Mouse (Mus musculus): ENCODE measurements around the gene Tesc.

Gene Tesc

DNA sequence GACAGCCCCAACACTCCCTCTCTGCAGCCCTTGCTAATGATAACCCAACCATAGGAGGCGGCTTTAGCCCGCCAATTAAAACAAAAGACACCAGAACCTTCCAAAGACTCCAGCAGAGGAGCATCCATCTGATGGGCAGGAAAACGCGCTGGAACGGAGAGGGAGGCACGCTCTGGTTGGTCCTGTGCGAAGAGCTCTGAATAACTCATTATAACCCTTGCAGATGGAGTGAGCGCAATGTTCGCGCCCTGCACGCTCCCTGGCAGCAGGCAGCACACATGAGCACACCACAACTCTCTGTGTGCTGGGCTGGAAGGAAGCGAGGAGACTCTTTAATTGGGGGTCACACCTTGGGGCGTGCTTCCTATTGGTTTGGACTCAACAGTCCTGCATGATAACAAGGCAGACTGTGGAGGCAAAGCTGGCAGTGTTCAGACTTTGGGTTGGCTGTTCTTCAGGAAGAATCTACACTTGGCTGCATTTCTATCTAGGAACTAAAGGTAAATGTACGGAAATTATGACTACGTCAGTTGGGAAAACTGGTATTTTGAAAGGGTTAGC is 45.8 kb downstream of the Tesc start:
- no peak for DNase-seq (ENCODE audit: low spot score in 2 of 2)

GRCm38 (mm10) chr5:118076721-118077592 is 49.4 kb downstream of the Tesc start:
- no peak for DNase-seq (ENCODE audit: low spot score in 2 of 2)

DNA sequence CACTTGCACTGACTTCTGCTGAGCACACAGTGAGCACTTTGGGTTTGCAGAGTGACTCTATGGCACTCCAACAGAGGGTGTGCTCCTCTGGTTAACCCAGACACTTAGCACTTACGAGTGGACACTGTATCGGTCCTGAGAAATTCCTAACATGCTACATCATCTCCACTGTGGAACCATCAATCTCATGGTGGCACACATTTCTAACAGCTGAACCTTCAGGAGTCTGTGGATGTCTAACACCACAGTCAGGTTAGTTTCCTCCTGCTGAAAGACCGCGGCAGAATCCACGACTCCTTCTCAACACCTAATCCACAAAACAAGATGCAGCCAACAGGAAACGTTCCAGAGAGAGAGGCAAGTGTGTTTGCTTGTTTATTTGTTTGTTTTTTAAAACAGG is 51.0 kb downstream of the Tesc start:
- no peak for DNase-seq (ENCODE audit: low spot score in 2 of 2)

GRCm38 (mm10) chr5:118079354-118079753 is 51.8 kb downstream of the Tesc start:
- DNase-seq (ENCODE audit: low spot score in 2 of 2): no peak

DNA sequence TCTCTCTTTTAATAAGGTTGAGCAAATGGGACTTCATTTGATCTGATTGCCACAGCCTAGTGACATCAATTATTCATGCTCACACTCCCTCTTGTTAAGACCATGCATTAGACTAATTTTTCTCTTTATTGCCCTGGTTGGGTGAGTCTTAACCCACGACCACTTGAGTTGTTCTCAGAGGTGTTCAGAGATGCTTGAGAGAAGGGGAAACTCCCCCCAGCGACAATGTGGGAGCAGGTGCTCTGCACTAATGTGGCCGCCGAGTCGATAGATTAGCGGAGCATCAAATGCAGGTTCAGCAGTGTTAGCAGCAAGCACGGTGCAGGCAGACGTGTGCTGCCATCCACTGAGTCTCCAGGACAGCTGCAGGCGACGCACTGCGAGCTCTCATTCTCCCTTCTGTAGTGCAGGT is 52.3 kb downstream of the Tesc start:
- no peak for DNase-seq (ENCODE audit: low spot score in 2 of 2)

DNA sequence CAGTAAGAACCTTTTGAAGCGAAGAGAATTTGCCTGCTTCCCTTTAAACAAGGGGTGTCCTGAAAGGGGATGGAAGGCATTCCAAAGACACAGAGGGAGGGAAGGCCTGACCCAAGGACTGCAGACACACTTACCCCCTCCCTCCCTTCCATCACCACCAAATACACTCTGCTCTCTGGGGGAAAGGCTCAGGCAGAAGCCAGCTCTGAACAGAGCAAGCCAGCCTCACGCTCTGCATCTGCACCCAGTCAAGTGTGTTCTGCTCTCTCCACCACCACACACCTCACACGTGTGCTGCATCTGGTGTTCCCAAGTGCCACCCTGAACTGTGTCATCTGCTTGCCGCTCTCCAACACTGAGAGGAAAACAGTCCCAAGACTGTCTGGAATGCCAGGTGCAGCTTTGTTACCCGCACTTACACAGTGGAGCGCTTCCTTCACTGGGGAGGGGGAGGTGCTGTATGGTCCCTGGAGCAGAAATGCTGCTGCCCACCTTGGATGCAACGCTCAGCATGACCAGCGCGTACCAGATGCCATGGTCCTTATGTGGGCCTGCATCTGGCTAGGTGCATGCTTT is 53.9 kb downstream of the Tesc start:
- DNase-seq (ENCODE audit: low spot score in 2 of 2): no peak

GRCm38 (mm10) chr5:118081996-118082395 is 54.5 kb downstream of the Tesc start:
- no peak for DNase-seq (ENCODE audit: low spot score in 2 of 2)

GRCm38 (mm10) chr5:118083060-118083638 is 55.6 kb downstream of the Tesc start:
- DNase-seq (ENCODE audit: low spot score in 2 of 2): no peak

GRCm38 (mm10) chr5:118084171-118084727 is 56.7 kb downstream of the Tesc start:
- no peak for DNase-seq (ENCODE audit: low spot score in 2 of 2)

- no peak for DNase-seq (ENCODE audit: low spot score in 2 of 2)
Measured at GRCm38 (mm10) chr5:118085313-118085712, 57.8 kb downstream of the Tesc start.

GRCm38 (mm10) chr5:118086956-118087355 is 59.4 kb downstream of the Tesc start:
- DNase-seq (ENCODE audit: low spot score in 2 of 2): no peak

DNA sequence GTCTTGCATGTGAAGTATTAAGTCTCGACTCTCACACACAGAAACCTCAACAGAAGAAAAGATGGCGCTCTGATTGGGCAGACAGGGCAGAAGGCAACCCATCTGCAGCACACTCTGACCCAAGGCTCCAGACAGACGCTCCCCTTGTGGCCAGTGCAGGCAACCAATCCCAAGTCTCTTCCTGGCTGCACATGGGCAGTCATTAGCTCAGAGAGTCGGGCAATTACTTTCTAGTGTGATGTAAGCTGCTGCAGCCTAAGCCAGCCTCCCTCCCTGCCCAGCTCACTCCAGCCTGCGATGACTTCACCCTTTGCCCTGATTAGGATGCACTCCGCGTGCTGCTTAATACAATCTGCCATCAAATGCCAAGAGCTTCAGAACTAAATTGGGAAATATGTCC is 61.6 kb downstream of the Tesc start:
- DNase-seq (ENCODE audit: low spot score in 2 of 2): no peak

DNA sequence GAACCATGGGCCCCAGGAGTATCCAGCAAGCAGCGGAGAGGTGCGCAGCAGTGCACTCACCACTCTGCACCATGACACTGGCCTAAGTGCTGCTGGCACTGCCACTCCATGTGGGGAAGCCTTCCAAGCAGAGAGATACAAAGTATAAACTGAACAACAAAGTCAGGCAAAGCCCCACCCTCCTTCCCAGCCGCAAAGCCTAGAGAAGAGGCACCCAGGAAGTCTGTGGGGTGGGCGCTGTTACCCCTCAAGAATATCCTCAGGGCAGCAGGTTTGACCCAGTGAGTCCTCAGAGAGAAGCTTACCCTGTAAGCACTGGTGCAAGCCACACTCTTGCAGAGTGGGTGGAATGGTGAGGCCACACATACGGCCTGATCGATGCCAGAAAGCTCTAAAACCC is 62.6 kb downstream of the Tesc start:
- DNase-seq (ENCODE audit: low spot score in 2 of 2): no peak

DNA sequence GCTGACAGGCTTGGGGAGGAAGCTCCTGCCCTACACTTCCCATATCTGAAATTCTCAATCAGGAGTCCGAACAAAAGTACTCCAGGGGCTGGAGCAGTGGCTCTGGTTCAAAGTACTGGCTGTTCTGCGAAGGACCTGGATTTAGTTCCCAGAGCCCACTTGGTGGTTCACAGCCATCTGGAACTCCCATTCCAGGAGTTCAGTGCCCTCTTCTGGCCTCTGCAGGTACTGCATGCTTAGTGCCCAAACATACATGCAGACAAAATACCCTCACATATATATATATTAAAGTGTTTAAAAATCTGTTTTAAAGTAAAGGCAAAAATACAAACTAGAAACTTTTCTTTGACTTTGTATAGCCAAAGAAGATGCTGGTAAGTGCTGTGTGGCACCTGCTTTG is 63.3 kb downstream of the Tesc start:
- peak in 1 of 2 experiments; percentile 17 for DNase-seq (ENCODE audit: low spot score in 2 of 2)

DNA sequence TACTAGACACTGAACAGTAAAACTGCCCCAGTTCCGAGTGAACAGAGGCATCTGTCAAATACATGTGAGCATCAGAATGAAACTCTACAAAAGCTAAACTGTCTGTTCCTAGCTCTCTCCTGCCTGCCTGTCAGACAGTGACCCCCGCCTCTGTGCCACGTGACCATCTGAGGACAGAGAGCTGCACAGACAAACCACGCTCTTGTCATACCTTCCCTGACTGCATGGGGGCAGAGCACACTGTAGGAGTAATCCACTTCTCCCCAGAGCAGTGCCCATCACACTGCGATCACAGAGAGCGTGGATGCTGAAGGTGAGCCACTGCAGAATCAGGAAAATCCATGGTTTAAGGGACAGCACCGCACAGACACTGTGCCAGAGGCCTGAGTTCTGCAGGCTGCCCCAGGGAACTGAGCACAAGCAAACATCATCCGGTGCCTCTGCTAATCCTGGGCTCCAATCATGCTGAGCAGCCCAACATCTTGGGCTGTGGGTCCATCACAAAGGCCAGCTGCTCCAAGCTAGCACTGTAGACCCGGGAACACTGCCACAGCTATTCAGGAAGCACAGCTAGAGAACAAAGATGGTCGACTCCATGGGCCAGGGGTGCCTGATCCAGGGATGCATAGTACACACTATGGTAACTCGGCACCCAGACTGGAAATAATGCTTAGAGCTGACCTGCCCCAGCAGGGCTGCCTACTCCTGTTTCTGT is 65.9 kb downstream of the Tesc start:
- DNase-seq (ENCODE audit: low spot score in 2 of 2): no peak

DNA sequence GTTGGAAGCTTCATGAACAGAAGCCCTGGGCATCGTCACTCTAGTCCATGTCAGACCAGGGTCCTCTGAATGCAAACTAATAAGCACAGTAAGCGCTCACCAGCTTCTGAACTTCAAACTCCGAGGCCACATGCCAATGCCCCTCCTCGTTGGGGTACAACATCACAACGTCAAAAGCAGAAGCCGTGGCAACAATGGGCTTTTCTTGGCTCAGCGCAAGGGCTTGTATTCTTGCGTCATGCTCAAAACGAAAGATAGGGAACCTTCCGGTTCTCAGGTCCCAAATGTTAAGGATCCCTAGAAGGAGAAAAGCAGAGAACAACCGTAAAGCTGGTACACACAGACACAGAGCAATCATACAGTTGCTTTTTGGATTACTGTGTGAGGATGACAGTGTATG is 67.9 kb downstream of the Tesc start:
- DNase-seq (ENCODE audit: low spot score in 2 of 2): no peak

- DNase-seq (ENCODE audit: low spot score in 2 of 2): no peak
Measured at GRCm38 (mm10) chr5:118095849-118096248, 68.3 kb downstream of the Tesc start.

DNA sequence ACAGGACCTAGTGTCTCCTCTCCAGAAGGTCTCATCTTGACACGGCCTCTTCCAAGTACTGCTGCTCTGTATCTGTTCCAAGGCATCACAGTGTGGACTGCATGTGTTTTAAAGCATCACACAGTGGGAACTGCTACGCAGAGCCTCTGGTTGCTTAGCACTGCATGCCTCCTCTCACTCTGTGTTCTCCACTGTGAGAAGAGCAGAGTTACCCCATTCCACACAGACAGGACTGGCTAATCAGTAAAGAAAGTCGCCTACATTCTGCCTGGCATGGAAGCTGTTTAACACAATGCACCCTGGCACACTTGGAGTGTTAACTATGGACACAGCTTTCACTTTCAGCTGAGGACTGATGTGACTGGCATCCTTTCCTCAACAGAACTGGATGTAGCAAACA is 68.8 kb downstream of the Tesc start:
- no peak for DNase-seq (ENCODE audit: low spot score in 2 of 2)

DNA sequence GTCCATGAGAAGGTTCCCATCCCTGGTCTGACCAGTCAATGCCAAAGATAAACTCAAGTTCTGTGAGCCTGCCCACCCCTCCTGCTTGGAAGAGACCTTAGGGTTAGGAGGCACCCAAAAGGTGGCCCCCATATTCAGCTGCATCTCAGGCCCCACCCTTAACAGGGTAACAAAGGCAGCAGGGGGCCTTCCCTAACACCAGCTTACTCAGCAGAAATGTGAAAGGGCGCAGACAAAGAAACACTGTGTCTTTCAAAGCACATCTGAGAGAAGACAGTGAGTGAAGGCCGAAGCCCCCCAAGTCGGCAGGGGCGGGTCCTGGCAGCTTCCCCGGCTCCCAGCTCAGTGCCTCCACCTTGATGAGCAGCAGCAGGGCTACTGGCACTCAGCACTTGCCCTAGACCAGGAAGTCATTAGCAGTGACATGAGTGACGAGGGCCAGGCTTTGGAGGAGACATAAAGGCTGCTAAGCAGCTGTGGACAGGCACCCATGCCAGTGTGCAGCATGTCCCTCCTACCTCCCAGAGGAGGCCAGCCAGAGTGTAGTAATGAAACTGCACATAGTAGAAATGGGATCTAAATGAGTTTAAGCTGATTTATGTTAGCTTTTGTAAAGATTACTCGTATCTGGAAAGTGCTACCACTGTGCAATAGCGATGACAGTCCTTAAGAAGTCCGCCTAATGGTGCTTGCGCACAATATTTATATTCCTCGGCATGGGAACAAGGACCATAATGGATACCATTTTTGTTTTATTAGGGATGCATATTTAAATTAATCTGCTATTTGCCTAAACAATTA is 71.7 kb downstream of the Tesc start:
- no peak for DNase-seq (ENCODE audit: low spot score in 2 of 2)

GRCm38 (mm10) chr5:118099870-118100478 is 72.4 kb downstream of the Tesc start:
- no peak for DNase-seq (ENCODE audit: low spot score in 2 of 2)

DNA sequence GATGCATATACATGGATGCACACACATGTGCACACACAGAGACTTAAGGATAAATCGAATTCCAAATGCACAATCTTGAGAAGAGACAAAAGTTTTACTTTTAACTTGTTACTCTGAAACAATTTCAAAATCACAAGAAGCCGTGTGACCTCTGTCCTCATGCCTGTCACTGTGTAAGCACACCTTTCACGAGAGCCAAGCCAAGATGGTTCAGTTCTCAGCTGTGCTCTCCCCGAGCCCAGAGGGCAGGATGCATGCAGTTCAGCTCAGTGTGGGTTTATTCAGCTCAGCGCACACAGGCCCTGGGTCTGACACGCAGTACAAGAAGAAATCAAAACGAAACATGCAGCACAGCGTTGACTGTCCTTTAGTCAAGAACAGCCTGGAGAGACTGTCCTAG is 78.0 kb downstream of the Tesc start:
- no peak for DNase-seq (ENCODE audit: low spot score in 2 of 2)

All from spleen, postnatal 14 days (tissue).